Mouse (Mus musculus): ENCODE results near the gene Mid1. TPM values are rescaled to one million over a fixed set of nuclear protein-coding genes. Genes with fewer than 3 reads are reported as not detected.
A peak's percentile ranks its signal among the peaks of the same experiment; 100 is the strongest.

Mid1 gene
- polyA plus RNA-seq, 1 experiment from 2014 or later: 8.6 TPM

GRCm38 (mm10) chrX:169892631-169893030 is 207.6 kb downstream of the Mid1 start:
- ATAC-seq (replicated peaks): no peak
- Histone ChIP-seq H3K4me1 (no peaks in the 10 kb centered on the region), H3K27me3 (no peaks in the 10 kb centered on the region), H3K36me3 (no peaks in the 10 kb centered on the region), H3K4me3 (no peak overlapping the region), H3K9me3 (no peaks in the 10 kb centered on the region), H3K4me2 (replicated peaks) (no peak overlapping the region), H3K9ac (replicated peaks) (no peak overlapping the region), H3K27ac (replicated peaks) (no peak overlapping the region)
- 86% methylated on average over 2 of the region's 2 CpGs for WGBS

GRCm38 (mm10) chrX:169899227-169899950 is 214.4 kb downstream of the Mid1 start:
- H3K4me3 ChIP-seq: no peak overlapping the region
- 11% methylated on average over 3 of the region's 3 CpGs for WGBS
- H3K9ac ChIP-seq (replicated peaks): no peak overlapping the region
- no peaks in the 10 kb centered on the region for H3K36me3 ChIP-seq
- H3K4me2 ChIP-seq (replicated peaks): no peak overlapping the region
- no peak overlapping the region for H3K27ac ChIP-seq (replicated peaks)
- no peaks in the 10 kb centered on the region for H3K4me1 ChIP-seq
- no peaks in the 10 kb centered on the region for H3K9me3 ChIP-seq
- ATAC-seq (replicated peaks): no peak
- no peaks in the 10 kb centered on the region for H3K27me3 ChIP-seq

GRCm38 (mm10) chrX:169902860-169903259 is 217.9 kb downstream of the Mid1 start:
- no peaks in the 10 kb centered on the region for H3K36me3 ChIP-seq
- H3K9me3 ChIP-seq: no peaks in the 10 kb centered on the region
- H3K27ac ChIP-seq (replicated peaks): no peak overlapping the region
- H3K4me2 ChIP-seq (replicated peaks): no peak overlapping the region
- H3K9ac ChIP-seq (replicated peaks): no peak overlapping the region
- H3K4me1 ChIP-seq: peaks cover 7% of the 10 kb centered on the region
- ATAC-seq (replicated peaks): no peak
- no peak overlapping the region for H3K4me3 ChIP-seq
- no peaks in the 10 kb centered on the region for H3K27me3 ChIP-seq

GRCm38 (mm10) chrX:169903656-169904055 is 218.7 kb downstream of the Mid1 start:
- Histone ChIP-seq H3K4me1 (peaks cover 7% of the 10 kb centered on the region), H3K36me3 (no peaks in the 10 kb centered on the region), H3K4me3 (no peak overlapping the region), H3K9me3 (no peaks in the 10 kb centered on the region), H3K4me2 (replicated peaks) (no peak overlapping the region), H3K27me3 (0 out of 2 replicates have a peak, but pooled peaks cover 3% of the 10 kb centered on the region), H3K9ac (replicated peaks) (no peak overlapping the region), H3K27ac (replicated peaks) (no peak overlapping the region)
- 62% methylated on average over 2 of the region's 2 CpGs for WGBS
- no peak for ATAC-seq (replicated peaks)

- peak; percentile 66; the same call in 1 of the 2 replicates for ATAC-seq (replicated peaks)
- Histone ChIP-seq H3K36me3 (no peaks in the 10 kb centered on the region), H3K9me3 (no peaks in the 10 kb centered on the region), H3K9ac (replicated peaks) (no peak overlapping the region), H3K27ac (replicated peaks) (no peak overlapping the region), H3K4me1 (peaks cover 7% of the 10 kb centered on the region), H3K4me2 (replicated peaks) (no peak overlapping the region), H3K4me3 (no peak overlapping the region), H3K27me3 (0 out of 2 replicates have a peak, but pooled peaks cover 3% of the 10 kb centered on the region)
- WGBS: 5% methylated on average over 5 of the region's 5 CpGs
Observed at GRCm38 (mm10) chrX:169906054-169906508, 221.1 kb downstream of the Mid1 start.

- H3K4me3 ChIP-seq: no peak overlapping the region
- 0 out of 2 replicates have a peak, but pooled peaks cover 3% of the 10 kb centered on the region for H3K27me3 ChIP-seq
- no peak overlapping the region for H3K27ac ChIP-seq (replicated peaks)
- no peaks in the 10 kb centered on the region for H3K36me3 ChIP-seq
- no peak for ATAC-seq (replicated peaks)
- WGBS: 81% methylated on average over 2 of the region's 2 CpGs
- H3K9me3 ChIP-seq: no peaks in the 10 kb centered on the region
- H3K4me1 ChIP-seq: peaks cover 7% of the 10 kb centered on the region
- no peak overlapping the region for H3K9ac ChIP-seq (replicated peaks)
- no peak overlapping the region for H3K4me2 ChIP-seq (replicated peaks)
Observed at GRCm38 (mm10) chrX:169909898-169910297, 224.9 kb downstream of the Mid1 start.

GRCm38 (mm10) chrX:169915738-169916137 is 230.7 kb downstream of the Mid1 start:
- 0 out of 2 replicates have a peak, but pooled peaks cover under 1% of the 10 kb centered on the region for H3K4me1 ChIP-seq
- no peaks in the 10 kb centered on the region for H3K27me3 ChIP-seq
- no peak overlapping the region for H3K27ac ChIP-seq (replicated peaks)
- no peak overlapping the region for H3K4me3 ChIP-seq
- no peak overlapping the region for H3K9ac ChIP-seq (replicated peaks)
- H3K9me3 ChIP-seq: no peaks in the 10 kb centered on the region
- ATAC-seq (replicated peaks): no peak
- WGBS: 82% methylated on average over 6 of the region's 6 CpGs
- no peaks in the 10 kb centered on the region for H3K36me3 ChIP-seq
- H3K4me2 ChIP-seq (replicated peaks): no peak overlapping the region

GRCm38 (mm10) chrX:169922541-169922940 is 237.5 kb downstream of the Mid1 start:
- no peak for ATAC-seq (replicated peaks)
- H3K27ac ChIP-seq (replicated peaks): peak overlapping the region; percentile 40; the same call in 1 of the 2 replicates
- H3K4me1 ChIP-seq: peaks cover 29% of the 10 kb centered on the region
- WGBS: 28% methylated on average over 2 of the region's 2 CpGs
- H3K27me3 ChIP-seq: no peaks in the 10 kb centered on the region
- no peak overlapping the region for H3K9ac ChIP-seq (replicated peaks)
- H3K4me2 ChIP-seq (replicated peaks): no peak overlapping the region
- no peaks in the 10 kb centered on the region for H3K9me3 ChIP-seq
- H3K36me3 ChIP-seq: no peaks in the 10 kb centered on the region
- no peak overlapping the region for H3K4me3 ChIP-seq

GRCm38 (mm10) chrX:169923417-169923816 is 238.4 kb downstream of the Mid1 start:
- H3K4me2 ChIP-seq (replicated peaks): no peak overlapping the region
- H3K9ac ChIP-seq (replicated peaks): no peak overlapping the region
- H3K36me3 ChIP-seq: no peaks in the 10 kb centered on the region
- ATAC-seq (replicated peaks): 0 out of 2 replicates have a peak, but pooled peaks have one; percentile 39
- H3K9me3 ChIP-seq: no peaks in the 10 kb centered on the region
- no peak overlapping the region for H3K4me3 ChIP-seq
- peaks cover 35% of the 10 kb centered on the region for H3K4me1 ChIP-seq
- WGBS: 19% methylated on average over 1 of the region's 1 CpGs
- H3K27me3 ChIP-seq: no peaks in the 10 kb centered on the region
- peak overlapping the region; percentile 40; the same call in 1 of the 2 replicates for H3K27ac ChIP-seq (replicated peaks)

- Histone ChIP-seq H3K9ac (replicated peaks) (no peak overlapping the region), H3K27ac (replicated peaks) (peak overlapping the region; percentile 60), H3K4me2 (replicated peaks) (no peak overlapping the region), H3K27me3 (no peaks in the 10 kb centered on the region), H3K36me3 (no peaks in the 10 kb centered on the region), H3K9me3 (no peaks in the 10 kb centered on the region), H3K4me3 (no peak overlapping the region), H3K4me1 (peaks cover 35% of the 10 kb centered on the region)
- WGBS: 11% methylated on average over 7 of the region's 7 CpGs
- peak; percentile 72 for ATAC-seq (replicated peaks)
Observed at GRCm38 (mm10) chrX:169925600-169925999, 240.6 kb downstream of the Mid1 start.

- H3K9me3 ChIP-seq: no peaks in the 10 kb centered on the region
- 42% methylated on average over 28 of the region's 28 CpGs for WGBS
- no peak overlapping the region for H3K9ac ChIP-seq (replicated peaks)
- no peaks in the 10 kb centered on the region for H3K36me3 ChIP-seq
- no peak overlapping the region for H3K27ac ChIP-seq (replicated peaks)
- H3K4me3 ChIP-seq: no peak overlapping the region
- ATAC-seq (replicated peaks): peak; percentile 47; the same call in 1 of the 2 replicates
- H3K27me3 ChIP-seq: no peaks in the 10 kb centered on the region
- 0 out of 2 replicates have a peak overlapping the region, but pooled peaks have one; percentile 6 for H3K4me2 ChIP-seq (replicated peaks)
- H3K4me1 ChIP-seq: peaks cover 30% of the 10 kb centered on the region
Observed at GRCm38 (mm10) chrX:169927110-169927817, 242.3 kb downstream of the Mid1 start.

- Histone ChIP-seq H3K4me2 (replicated peaks) (no peak overlapping the region), H3K9ac (replicated peaks) (no peak overlapping the region), H3K27me3 (no peaks in the 10 kb centered on the region), H3K27ac (replicated peaks) (no peak overlapping the region), H3K9me3 (no peaks in the 10 kb centered on the region), H3K36me3 (no peaks in the 10 kb centered on the region), H3K4me3 (no peak overlapping the region), H3K4me1 (peaks cover 23% of the 10 kb centered on the region)
- no peak for ATAC-seq (replicated peaks)
- WGBS: 60% methylated on average over 2 of the region's 2 CpGs
Observed at GRCm38 (mm10) chrX:169930868-169931267, 245.9 kb downstream of the Mid1 start.

Data from forebrain, embryonic 15.5 days (tissue).